Mouse (Mus musculus): ENCODE measurements around the gene Il23r. TPM values are rescaled to one million over a fixed set of nuclear protein-coding genes. Genes with fewer than 3 reads are reported as not detected.

Il23r gene
- polyA plus RNA-seq, 1 experiment from 2014 or later, result not detected

GRCm38 (mm10) chr6:67437814-67438385 lies 53.8 kb downstream of the Il23r start:
- no peak overlapping the region for H3K9ac ChIP-seq (replicated peaks; ENCODE audit: low read depth, low read length)
- no peak for ATAC-seq (ENCODE audit: insufficient number of reproducible peaks, insufficient read depth, low FRiP score, low read depth)
- 31% methylated on average over 3 of the region's 3 CpGs for WGBS
- no peaks in the 10 kb centered on the region for H3K27me3 ChIP-seq (ENCODE audit: control insufficient read depth, insufficient read depth, low read length)
- no peaks in the 10 kb centered on the region for H3K36me3 ChIP-seq (ENCODE audit: control insufficient read depth, insufficient read depth, low read length)
- H3K9me3 ChIP-seq (ENCODE audit: control insufficient read depth, low read depth, low read length), result no peaks in the 10 kb centered on the region
- H3K27ac ChIP-seq (ENCODE audit: low read length), result no peak overlapping the region
- H3K4me3 ChIP-seq (ENCODE audit: low read depth, low read length), result no peak overlapping the region
- H3K4me1 ChIP-seq (ENCODE audit: control insufficient read depth, insufficient read depth, low read length), result no peaks in the 10 kb centered on the region
- H3K4me2 ChIP-seq (replicated peaks; ENCODE audit: low read depth, low read length), result no peak overlapping the region

DNA sequence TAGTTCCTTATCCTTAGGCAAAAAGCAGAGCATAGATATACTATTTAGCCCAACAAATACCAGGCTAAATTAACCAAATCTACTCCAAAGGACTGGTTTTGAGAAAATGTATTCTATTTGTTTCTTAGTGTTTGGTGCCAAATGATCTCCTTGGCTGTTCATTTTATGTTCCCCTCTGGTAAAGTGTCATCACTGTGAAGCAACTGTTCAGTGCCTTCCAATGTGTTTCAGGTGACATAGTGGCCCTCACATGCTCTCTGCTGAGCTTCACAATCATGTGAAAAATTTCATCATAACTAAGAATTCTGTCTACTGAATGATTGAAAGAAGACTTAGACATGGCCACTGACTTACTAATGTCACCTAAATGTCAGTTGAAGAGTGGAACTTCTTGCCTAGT lies 54.6 kb downstream of the Il23r start:
- Histone ChIP-seq H3K9ac (replicated peaks; ENCODE audit: low read depth, low read length) (no peak overlapping the region), H3K4me1 (ENCODE audit: control insufficient read depth, insufficient read depth, low read length) (no peaks in the 10 kb centered on the region), H3K4me2 (replicated peaks; ENCODE audit: low read depth, low read length) (no peak overlapping the region), H3K27ac (ENCODE audit: low read length) (no peak overlapping the region), H3K36me3 (ENCODE audit: control insufficient read depth, insufficient read depth, low read length) (no peaks in the 10 kb centered on the region), H3K4me3 (ENCODE audit: low read depth, low read length) (no peak overlapping the region), H3K27me3 (ENCODE audit: control insufficient read depth, insufficient read depth, low read length) (no peaks in the 10 kb centered on the region), H3K9me3 (ENCODE audit: control insufficient read depth, low read depth, low read length) (no peaks in the 10 kb centered on the region)
- no peak for ATAC-seq (ENCODE audit: insufficient number of reproducible peaks, insufficient read depth, low FRiP score, low read depth)

DNA sequence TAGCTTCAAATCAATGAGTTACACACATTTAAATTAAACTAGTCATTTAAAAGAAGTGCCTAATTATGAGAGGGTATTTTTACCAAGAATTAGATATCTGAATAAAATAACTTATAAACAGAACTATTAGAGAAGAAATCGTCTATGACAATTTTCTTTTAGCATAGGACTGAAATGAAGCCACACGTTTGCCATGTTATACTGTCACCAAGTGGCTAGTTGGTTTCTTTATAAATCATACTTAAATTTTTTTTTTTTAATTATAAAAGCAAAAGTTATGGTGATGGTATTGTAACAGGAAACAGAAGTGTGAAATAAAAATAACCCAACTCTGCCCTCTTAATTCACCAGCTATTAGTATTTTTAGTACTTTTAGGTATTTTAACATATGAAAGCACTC lies 55.4 kb downstream of the Il23r start:
- no peak for ATAC-seq (ENCODE audit: insufficient number of reproducible peaks, insufficient read depth, low FRiP score, low read depth)
- Histone ChIP-seq H3K9me3 (ENCODE audit: control insufficient read depth, low read depth, low read length) (no peaks in the 10 kb centered on the region), H3K27me3 (ENCODE audit: control insufficient read depth, insufficient read depth, low read length) (no peaks in the 10 kb centered on the region), H3K4me1 (ENCODE audit: control insufficient read depth, insufficient read depth, low read length) (no peaks in the 10 kb centered on the region), H3K4me3 (ENCODE audit: low read depth, low read length) (no peak overlapping the region), H3K9ac (replicated peaks; ENCODE audit: low read depth, low read length) (no peak overlapping the region), H3K36me3 (ENCODE audit: control insufficient read depth, insufficient read depth, low read length) (no peaks in the 10 kb centered on the region), H3K4me2 (replicated peaks; ENCODE audit: low read depth, low read length) (no peak overlapping the region), H3K27ac (ENCODE audit: low read length) (no peak overlapping the region)
- WGBS, result 75% methylated on average over 2 of the region's 2 CpGs

DNA sequence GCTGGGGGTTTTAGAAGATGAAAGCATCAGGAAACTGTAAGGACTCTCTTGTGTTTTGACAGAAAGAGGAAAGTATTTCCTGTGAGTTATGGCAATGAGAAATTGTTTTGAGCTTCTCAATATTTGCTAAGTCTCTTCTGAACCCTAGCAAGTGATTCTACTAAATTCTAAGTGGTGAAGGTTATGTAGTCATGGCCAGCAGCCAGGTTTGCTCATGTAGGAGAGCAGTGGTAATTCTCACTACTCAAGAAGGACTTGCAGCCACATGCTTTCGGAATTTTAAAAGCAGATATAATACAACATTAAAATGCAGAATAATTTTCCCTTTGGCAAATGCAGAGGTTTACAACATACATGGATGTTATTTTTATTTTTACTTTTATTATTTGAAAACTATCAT lies 55.9 kb downstream of the Il23r start:
- no peak for ATAC-seq (ENCODE audit: insufficient number of reproducible peaks, insufficient read depth, low FRiP score, low read depth)
- H3K27me3 ChIP-seq (ENCODE audit: control insufficient read depth, insufficient read depth, low read length), result no peaks in the 10 kb centered on the region

GRCm38 (mm10) chr6:67434755-67435452 lies 56.8 kb downstream of the Il23r start:
- H3K9ac ChIP-seq (replicated peaks; ENCODE audit: low read depth, low read length), result no peak overlapping the region
- H3K36me3 ChIP-seq (ENCODE audit: control insufficient read depth, insufficient read depth, low read length), result no peaks in the 10 kb centered on the region
- no peak overlapping the region for H3K4me2 ChIP-seq (replicated peaks; ENCODE audit: low read depth, low read length)
- H3K4me1 ChIP-seq (ENCODE audit: control insufficient read depth, insufficient read depth, low read length), result no peaks in the 10 kb centered on the region
- H3K9me3 ChIP-seq (ENCODE audit: control insufficient read depth, low read depth, low read length), result no peaks in the 10 kb centered on the region
- H3K4me3 ChIP-seq (ENCODE audit: low read depth, low read length), result no peak overlapping the region
- 44% methylated on average over 2 of the region's 2 CpGs for WGBS
- no peak for ATAC-seq (ENCODE audit: insufficient number of reproducible peaks, insufficient read depth, low FRiP score, low read depth)
- no peak overlapping the region for H3K27ac ChIP-seq (ENCODE audit: low read length)
- H3K27me3 ChIP-seq (ENCODE audit: control insufficient read depth, insufficient read depth, low read length), result no peaks in the 10 kb centered on the region

More for the DNA sequence above, 55.9 kb downstream of the Il23r start:
- Histone ChIP-seq H3K27ac (ENCODE audit: low read length) (no peak overlapping the region), H3K4me1 (ENCODE audit: control insufficient read depth, insufficient read depth, low read length) (no peaks in the 10 kb centered on the region), H3K9ac (replicated peaks; ENCODE audit: low read depth, low read length) (no peak overlapping the region), H3K9me3 (ENCODE audit: control insufficient read depth, low read depth, low read length) (no peaks in the 10 kb centered on the region), H3K4me3 (ENCODE audit: low read depth, low read length) (no peak overlapping the region), H3K36me3 (ENCODE audit: control insufficient read depth, insufficient read depth, low read length) (no peaks in the 10 kb centered on the region), H3K4me2 (replicated peaks; ENCODE audit: low read depth, low read length) (no peak overlapping the region)
- 67% methylated on average over 1 of the region's 1 CpGs for WGBS

DNA sequence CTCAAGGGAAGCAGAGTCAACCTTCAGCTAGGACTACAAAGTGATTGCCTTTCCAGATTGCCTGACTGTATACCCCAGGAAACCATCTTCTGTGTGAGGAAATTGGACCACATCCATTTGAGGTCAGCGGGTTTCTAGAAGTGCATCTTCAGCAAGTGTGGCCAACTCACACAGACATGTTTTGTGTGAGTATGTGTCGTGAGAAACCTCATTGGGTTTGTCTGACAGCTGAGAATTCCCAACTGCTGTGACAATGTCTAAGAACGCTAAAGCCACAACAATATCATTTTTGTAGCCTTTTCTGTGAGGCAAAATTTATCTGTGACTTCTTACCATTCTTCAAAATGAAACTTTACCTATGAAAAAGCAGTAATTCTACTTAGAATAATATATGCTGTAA lies 59.8 kb downstream of the Il23r start:
- WGBS, result 71% methylated on average over 3 of the region's 3 CpGs
- ATAC-seq (ENCODE audit: insufficient number of reproducible peaks, insufficient read depth, low FRiP score, low read depth), result no peak
- no peaks in the 10 kb centered on the region for H3K9me3 ChIP-seq (ENCODE audit: control insufficient read depth, low read depth, low read length)
- H3K4me2 ChIP-seq (replicated peaks; ENCODE audit: low read depth, low read length), result no peak overlapping the region
- H3K27me3 ChIP-seq (ENCODE audit: control insufficient read depth, insufficient read depth, low read length), result no peaks in the 10 kb centered on the region
- H3K27ac ChIP-seq (ENCODE audit: low read length), result no peak overlapping the region
- H3K36me3 ChIP-seq (ENCODE audit: control insufficient read depth, insufficient read depth, low read length), result no peaks in the 10 kb centered on the region
- no peak overlapping the region for H3K9ac ChIP-seq (replicated peaks; ENCODE audit: low read depth, low read length)
- no peak overlapping the region for H3K4me3 ChIP-seq (ENCODE audit: low read depth, low read length)
- H3K4me1 ChIP-seq (ENCODE audit: control insufficient read depth, insufficient read depth, low read length), result no peaks in the 10 kb centered on the region

GRCm38 (mm10) chr6:67421761-67422160 lies 69.9 kb downstream of the Il23r start:
- no peak for ATAC-seq (ENCODE audit: insufficient number of reproducible peaks, insufficient read depth, low FRiP score, low read depth)
- no peaks in the 10 kb centered on the region for H3K4me1 ChIP-seq (ENCODE audit: control insufficient read depth, insufficient read depth, low read length)
- H3K27me3 ChIP-seq (ENCODE audit: control insufficient read depth, insufficient read depth, low read length), result no peaks in the 10 kb centered on the region
- H3K36me3 ChIP-seq (ENCODE audit: control insufficient read depth, insufficient read depth, low read length), result no peaks in the 10 kb centered on the region
- 84% methylated on average over 5 of the region's 5 CpGs for WGBS
- no peak overlapping the region for H3K27ac ChIP-seq (ENCODE audit: low read length)
- no peaks in the 10 kb centered on the region for H3K9me3 ChIP-seq (ENCODE audit: control insufficient read depth, low read depth, low read length)
- no peak overlapping the region for H3K9ac ChIP-seq (replicated peaks; ENCODE audit: low read depth, low read length)
- no peak overlapping the region for H3K4me2 ChIP-seq (replicated peaks; ENCODE audit: low read depth, low read length)
- H3K4me3 ChIP-seq (ENCODE audit: low read depth, low read length), result no peak overlapping the region

DNA sequence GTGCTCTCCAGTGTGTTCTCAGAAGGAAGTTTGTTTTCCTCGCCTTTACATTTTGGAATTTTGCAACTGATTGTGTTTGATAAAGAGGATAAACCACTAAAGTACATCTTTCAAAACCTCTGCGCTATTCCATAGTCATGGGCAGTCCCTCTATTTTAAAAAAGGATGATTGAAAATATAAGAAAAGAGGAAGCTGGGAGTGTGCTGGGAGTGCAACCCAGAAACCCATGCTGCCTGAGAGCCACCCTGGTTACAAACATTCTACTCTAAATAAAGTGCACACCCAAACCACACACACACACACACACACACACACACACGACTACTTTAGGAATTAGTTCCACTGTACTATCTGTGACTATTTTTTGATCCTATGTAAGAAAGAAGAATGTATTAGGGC lies 75.1 kb downstream of the Il23r start:
- no peak for ATAC-seq (ENCODE audit: insufficient number of reproducible peaks, insufficient read depth, low FRiP score, low read depth)
- H3K36me3 ChIP-seq (ENCODE audit: control insufficient read depth, insufficient read depth, low read length), result no peaks in the 10 kb centered on the region
- no peaks in the 10 kb centered on the region for H3K4me1 ChIP-seq (ENCODE audit: control insufficient read depth, insufficient read depth, low read length)
- H3K27ac ChIP-seq (ENCODE audit: low read length), result no peak overlapping the region
- H3K4me2 ChIP-seq (replicated peaks; ENCODE audit: low read depth, low read length), result no peak overlapping the region
- H3K27me3 ChIP-seq (ENCODE audit: control insufficient read depth, insufficient read depth, low read length), result no peaks in the 10 kb centered on the region
- WGBS, result 81% methylated on average over 3 of the region's 3 CpGs
- no peak overlapping the region for H3K4me3 ChIP-seq (ENCODE audit: low read depth, low read length)
- H3K9ac ChIP-seq (replicated peaks; ENCODE audit: low read depth, low read length), result no peak overlapping the region
- H3K9me3 ChIP-seq (ENCODE audit: control insufficient read depth, low read depth, low read length), result no peaks in the 10 kb centered on the region

- H3K9me3 ChIP-seq (ENCODE audit: control insufficient read depth, low read depth, low read length), result no peaks in the 10 kb centered on the region
- H3K27ac ChIP-seq (ENCODE audit: low read length), result no peak overlapping the region
- no peaks in the 10 kb centered on the region for H3K27me3 ChIP-seq (ENCODE audit: control insufficient read depth, insufficient read depth, low read length)
- 89% methylated on average over 5 of the region's 5 CpGs for WGBS
- H3K4me3 ChIP-seq (ENCODE audit: low read depth, low read length), result no peak overlapping the region
- no peak overlapping the region for H3K9ac ChIP-seq (replicated peaks; ENCODE audit: low read depth, low read length)
- H3K4me1 ChIP-seq (ENCODE audit: control insufficient read depth, insufficient read depth, low read length), result no peaks in the 10 kb centered on the region
- no peak for ATAC-seq (ENCODE audit: insufficient number of reproducible peaks, insufficient read depth, low FRiP score, low read depth)
- no peak overlapping the region for H3K4me2 ChIP-seq (replicated peaks; ENCODE audit: low read depth, low read length)
- no peaks in the 10 kb centered on the region for H3K36me3 ChIP-seq (ENCODE audit: control insufficient read depth, insufficient read depth, low read length)
Observed at GRCm38 (mm10) chr6:67415276-67415675, 76.4 kb downstream of the Il23r start.

All from stomach, embryonic 14.5 days (tissue).